Mouse (Mus musculus): Measurements from ENCODE around the gene Ints13.

The Ints13 gene

GRCm38 (mm10) chr6:146500206-146500605 lies 77.4 kb downstream of the Ints13 start:
- no peak for DNase-seq (ENCODE audit: low spot score)
